Mouse (Mus musculus) kidney, adult 18-20 months (tissue): Measurements from ENCODE around the gene Olfr768.
"Not testable (repeated sequence)": the region's sequence is repeated elsewhere in the genome, so short reads cannot be mapped to it uniquely, and the experiment has no call there.

Source experiments
- DNase-seq: peaks from one replicate; pipeline ENCODE4 v3.0.0; 2021

Gene Olfr768

DNA sequence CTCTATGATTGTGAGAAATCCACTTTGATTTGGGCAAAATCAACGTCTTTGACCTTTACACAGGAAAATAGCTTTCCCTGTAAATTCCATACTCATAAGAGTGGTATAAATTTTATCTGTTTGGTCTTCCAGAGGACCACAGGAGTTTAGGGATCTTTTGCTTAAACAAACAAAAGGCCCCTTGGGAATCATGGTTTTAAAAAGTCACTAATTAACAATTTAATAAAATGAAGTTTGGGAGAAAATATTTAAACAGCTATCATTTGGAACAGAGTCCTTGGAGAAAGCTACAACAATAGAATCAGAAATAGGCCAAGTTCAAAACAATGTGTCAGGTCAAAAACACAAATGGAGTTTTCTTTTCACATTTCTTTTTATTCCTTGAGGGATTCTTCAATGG, at the start of gene Olfr768:
TSS of gene Olfr768 (minus strand) at position 101 of the 400 bp plus-strand sequence.
- DNase-seq = no peak

GRCm38 (mm10) chr10:129138898-129139297, 39.7 kb upstream of the Olfr768 start, which contains the start of gene Olfr770:
Gene Olfr770 (minus strand): TSS chr10:129138998.
- DNase-seq = no peak

GRCm38 (mm10) chr10:129117761-129118160, 18.6 kb upstream of the Olfr768 start, which contains the start of gene Olfr769:
Gene Olfr769 (minus strand): TSS chr10:129117861.
- no peak for DNase-seq

DNA sequence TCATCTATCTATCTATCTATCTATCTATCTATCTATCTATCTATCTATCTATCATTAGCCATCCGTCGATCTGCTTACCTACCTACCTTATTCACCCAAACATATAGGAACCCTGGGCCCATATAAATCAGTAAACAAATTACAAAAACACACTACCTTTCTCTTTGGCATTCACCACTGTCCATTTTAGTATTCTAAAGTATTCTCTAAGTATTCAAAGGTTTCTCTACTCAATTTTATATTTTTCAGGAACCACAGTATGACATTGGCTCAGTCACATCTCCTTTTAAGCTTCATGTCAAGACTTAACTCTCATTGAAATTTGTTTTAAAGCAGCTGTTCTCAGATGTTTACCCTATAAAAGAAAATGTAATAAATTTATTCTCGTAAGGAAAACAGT, 16.0 kb upstream of the Olfr768 start:
- DNase-seq = no peak

DNA sequence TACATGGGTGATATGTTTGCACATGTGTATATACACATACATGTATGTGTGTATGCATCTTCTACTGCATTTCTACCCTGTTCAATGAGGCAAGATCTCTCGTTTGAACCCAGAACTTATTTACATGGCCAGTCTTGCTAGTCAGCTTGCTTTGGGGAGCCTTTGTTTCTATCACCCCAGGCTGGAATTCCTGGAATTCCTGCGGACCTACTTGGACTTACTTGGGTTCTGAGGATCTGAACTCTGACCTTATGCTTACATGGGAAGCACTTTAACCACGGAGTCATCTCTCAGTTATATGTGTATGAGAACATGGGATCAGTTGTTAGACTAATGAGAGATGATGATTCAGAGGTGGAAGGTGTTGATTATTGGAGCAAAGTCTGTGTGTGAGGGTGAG, 2.1 kb upstream of the Olfr768 start:
- DNase-seq = no peak

- DNase-seq = not testable (repeated sequence)
Observed at GRCm38 (mm10) chr10:129082810-129083209, 16.4 kb downstream of the Olfr768 start, which contains the start of gene Olfr767. Gene Olfr767 (minus strand): TSS chr10:129082910.

GRCm38 (mm10) chr10:129068877-129069276, 30.3 kb downstream of the Olfr768 start, which contains the start of gene Olfr766-ps1:
Gene Olfr766-ps1 (minus strand): TSS chr10:129068977.
- no peak for DNase-seq

DNA sequence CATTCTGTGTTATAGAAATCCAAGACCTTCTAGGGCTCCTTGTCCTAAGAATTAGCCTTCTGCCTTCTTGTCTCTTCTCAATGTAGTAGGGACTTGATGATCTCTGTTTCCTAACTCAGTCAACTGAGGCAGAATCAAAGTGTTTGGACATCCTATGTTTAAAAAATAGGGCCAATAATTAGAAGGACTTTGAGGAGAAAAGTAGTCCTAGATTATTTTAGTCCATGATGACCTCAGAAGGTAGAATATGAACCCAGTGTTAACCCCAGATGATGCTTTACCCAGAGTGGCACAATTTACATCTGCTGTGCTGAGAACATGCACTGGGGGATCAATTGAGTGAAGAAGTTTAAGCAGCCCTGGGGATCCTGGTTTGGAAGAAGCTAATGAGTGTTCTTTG, 49.3 kb downstream of the Olfr768 start, which contains the start of gene Olfr765:
TSS of gene Olfr765 (minus strand) at position 101 of the 400 bp plus-strand sequence.
- not testable (repeated sequence) for DNase-seq
